Mouse (Mus musculus): Measurements from ENCODE around the gene Slk.

The Slk gene

DNA sequence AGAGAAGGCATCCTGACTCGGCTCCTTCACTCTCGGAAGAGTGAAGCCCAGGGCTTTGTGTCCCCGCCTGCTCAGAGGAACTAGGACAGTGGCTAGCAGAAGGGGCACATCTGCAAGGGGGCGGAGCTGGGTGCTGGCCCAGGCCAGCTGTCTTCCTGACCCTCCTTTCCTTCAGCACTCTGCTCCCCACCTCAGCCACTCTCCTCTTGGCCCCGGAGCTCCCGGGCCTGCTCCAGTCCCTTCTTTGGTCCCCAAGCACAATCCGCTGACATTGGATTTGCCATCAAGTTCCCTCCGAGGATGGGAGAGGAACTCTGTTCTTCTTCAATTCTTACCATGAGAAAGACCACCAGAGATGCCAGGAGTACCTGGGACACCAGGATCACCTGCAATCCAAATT is 72.8 kb downstream of the Slk start:
- no peak for DNase-seq (ENCODE audit: low spot score in 2 of 2)

DNA sequence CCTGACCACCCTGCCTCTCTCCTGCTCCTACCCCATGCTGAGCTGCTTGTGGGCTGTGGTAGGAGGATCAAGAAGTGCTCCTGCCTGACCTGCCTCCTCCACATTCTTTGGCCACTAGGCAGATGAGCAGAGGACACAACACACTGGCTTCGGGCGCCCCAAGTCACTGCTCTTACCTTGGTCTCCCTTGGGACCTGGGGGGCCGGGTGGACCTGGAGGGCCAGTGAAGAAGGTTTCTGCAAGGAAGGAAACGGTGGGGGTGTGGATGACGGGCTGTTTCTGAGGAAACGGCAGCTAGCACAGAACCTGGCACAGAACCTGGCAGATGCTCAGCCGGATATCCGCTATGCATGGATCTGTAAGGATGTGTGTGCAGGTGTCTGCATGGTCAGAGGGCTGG is 73.7 kb downstream of the Slk start:
- no peak for DNase-seq (ENCODE audit: low spot score in 2 of 2)

DNA sequence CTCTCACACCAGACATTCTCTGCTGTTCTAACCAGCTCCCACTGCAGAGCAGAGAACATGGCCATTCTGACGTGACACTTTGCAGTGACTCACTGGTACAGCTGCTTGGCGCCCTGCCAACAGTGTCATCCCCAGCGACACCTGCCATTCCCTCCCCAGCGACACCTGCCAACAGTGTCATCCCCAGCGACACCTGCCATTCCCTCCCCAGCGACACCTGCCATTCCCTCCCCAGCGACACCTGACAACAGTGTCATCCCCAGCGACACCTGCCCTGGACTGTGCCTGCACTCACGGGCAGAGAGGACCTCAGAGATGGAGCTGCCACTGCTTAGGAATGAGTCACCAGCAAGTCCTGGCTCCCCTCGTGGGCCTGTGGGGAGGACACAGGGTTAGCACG is 75.4 kb downstream of the Slk start:
- DNase-seq (ENCODE audit: low spot score in 2 of 2): no peak

DNA sequence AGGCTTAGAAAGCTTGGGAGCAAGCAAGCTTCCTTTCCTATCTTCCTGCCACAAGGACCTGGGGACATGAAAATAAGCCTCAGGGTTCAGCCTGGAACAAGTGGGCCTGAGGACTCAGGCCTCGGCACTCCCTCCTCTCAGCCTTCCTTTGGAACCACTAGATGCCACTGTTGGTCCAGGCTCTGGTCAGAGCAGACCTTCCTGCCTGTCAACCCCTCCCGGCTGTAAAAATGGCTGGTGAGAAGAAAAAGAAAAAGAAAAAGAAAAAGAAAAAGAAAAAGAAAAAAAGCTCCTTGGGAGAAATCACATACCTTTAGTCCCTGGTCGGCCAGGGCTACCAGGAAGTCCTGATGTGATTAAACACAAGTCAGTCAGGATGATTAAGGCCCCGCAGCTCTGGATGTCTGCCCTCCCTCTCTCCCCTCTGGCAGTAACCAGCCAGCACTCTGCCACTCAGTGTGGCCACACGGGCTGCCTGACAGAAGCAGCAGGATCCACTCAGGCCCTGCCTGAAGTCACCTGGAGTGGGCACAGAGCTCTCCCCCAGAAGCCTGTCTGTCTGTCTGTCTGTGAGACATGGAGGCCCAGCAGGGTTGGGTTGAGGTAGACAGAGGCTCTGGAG is 79.5 kb downstream of the Slk start:
- peak; percentile 42 to 55 for DNase-seq (ENCODE audit: low spot score in 2 of 2)

DNA sequence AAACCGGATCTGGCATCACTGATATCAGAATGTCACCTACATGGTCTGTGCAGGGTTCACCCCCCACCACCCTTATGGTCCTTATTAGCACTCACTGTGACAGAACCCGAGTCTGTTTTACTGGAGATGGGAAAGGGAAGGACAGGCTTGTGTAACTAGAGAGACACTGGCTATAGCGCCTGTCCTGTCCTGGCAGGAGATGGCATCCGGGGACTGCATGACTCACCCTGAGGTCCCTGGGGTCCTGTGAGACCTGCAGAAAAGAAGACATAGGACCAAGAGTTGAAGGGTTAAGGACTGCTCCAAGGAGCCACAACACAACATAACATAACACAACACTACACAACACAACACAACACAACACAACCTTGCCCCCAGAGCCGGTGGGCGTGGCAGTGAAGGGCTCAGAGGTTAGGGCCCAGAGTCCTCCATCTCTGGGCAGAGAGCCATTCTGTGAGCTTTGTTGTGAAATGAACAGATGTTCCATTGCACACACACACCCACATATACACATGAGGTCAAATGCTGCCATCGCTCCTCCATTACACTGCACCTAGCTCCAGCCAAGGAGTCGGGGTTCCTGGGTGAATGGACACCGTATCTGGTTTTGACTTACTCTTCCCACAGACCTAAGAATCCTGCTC is 80.4 kb downstream of the Slk start:
- no peak for DNase-seq (ENCODE audit: low spot score in 2 of 2)

DNA sequence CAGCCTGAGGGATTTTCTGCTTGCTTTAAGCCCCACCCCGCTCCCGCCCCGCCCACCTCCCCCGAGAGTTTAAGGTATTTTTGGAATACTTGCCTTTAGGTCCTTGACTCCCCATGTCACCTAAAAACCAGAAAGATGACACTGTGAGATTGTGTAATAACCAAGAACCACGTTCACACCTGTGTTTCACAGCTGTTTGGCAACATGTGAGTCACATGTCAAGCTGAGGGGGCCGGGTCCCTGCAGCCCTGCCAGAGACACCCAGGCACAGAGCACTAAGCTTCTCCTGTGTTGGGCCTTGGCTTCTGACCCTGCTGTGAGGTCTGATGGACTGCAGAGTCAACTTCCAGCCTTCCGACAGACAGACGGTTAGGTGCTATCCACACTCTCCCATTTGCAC is 88.1 kb downstream of the Slk start:
- DNase-seq (ENCODE audit: low spot score in 2 of 2): no peak

DNA sequence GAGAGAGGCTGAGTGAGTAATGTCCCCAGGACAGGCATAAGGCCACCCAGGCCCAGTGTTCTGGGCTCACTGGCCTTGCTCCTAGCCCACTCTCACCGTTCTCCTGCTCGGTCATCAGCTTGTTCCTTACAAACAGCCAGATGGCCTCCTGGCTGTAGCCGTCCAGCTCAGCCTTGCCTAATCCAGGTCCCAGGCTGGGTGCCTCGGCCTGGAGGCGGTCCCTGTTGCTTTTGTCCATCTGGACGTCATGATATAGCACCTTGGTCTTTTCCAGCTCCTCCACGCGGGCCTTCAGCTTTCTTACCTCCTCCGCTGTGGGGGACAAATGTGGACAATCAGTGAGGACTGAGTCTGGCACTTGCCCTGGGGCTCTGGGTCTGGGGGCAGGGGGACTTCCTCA is 88.9 kb downstream of the Slk start:
- DNase-seq (ENCODE audit: low spot score in 2 of 2): no peak

DNA sequence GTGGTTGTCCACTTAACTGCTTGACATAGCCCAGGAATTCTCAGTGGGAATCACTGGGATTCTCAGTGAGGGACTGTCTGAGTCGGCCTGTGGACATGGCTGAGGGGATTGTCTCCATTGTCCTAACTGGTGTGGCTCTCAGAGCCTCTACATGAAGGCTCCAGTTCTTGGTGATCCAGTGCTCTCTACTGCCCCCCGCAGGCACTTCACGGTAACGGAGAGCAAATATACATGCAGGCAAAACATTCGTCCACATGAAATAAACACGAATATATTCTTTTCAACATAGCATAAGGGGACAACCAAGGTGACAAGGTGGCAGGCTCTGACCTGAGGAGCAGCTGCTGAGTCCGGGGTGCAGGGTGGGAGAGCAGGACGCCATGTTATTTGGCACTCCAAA is 94.9 kb downstream of the Slk start:
- DNase-seq (ENCODE audit: low spot score in 2 of 2): no peak

DNA sequence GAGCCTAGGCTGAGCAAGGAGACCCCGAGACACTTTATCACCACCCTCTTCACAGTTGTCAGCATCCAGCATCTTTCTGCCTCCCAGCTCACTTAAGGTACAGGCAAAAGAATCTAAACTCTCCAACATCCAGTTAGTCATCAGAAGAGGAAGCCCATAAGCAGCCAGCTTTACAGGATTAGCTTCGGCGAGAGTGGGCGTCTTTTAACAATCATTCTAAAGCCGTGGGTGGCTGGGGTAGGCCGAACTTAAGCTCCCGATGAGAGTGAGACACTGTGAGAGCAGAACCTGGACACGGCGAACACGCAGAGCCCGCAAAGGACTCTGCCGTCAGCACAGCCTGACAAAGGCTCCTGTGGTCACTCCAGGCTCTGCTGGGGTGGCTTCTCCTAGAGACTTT is 99.2 kb downstream of the Slk start:
- no peak for DNase-seq (ENCODE audit: low spot score in 2 of 2)

DNA sequence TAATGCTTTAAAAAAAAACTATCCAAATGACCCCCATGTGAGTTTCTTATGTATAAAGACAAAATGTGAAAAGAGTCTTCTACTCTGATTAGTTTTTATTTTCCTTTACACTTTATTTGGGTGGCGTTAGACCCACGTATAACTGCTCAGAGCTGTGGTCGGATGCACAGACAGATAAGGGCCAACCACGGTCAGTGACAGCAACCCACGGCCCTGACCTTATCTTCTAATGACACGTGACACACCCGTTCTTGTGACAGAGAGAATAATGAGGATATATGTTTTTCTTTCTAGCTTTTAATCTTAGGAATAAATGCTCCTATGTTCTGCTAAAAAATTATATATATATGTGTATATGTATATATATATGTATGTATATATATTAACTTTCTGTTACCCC is 110.1 kb downstream of the Slk start:
- DNase-seq (ENCODE audit: low spot score in 2 of 2): no peak

DNA sequence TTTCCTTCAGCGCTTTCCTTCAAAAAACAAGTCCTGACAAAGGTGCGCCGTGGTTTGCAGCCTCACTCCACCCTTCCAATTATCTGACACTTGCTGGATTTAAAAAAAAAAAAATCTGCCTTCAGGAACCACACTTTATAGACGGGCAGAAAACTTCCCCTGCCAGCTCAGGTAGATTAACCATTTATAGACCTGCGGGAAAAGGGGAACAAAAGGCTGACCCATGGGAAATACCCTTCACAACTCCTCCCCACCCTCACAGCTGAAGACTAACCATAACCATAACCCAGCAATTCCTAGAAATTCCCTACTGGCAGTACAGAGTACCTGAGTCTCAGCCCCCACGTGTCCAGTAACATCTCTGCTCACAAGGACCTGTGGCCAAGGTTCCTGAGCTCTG is 112.5 kb downstream of the Slk start, which contains the start of gene Col17a1:
TSS of gene Col17a1 (minus strand) at position 101 of the 400 bp plus-strand sequence.
- no peak for DNase-seq (ENCODE audit: low spot score in 2 of 2)
